Mouse (Mus musculus): ENCODE results near the gene Fam81a. TPM values are rescaled to one million over a fixed set of nuclear protein-coding genes. Genes with fewer than 3 reads are reported as not detected.

Fam81a gene
- polyA plus RNA-seq, 1 experiment from 2014 or later, result 42.5 TPM

- Histone ChIP-seq H3K36me3 (no peaks in the 10 kb centered on the region), H3K9ac (no peak overlapping the region)
- no peak for ATAC-seq (replicated peaks; ENCODE audit: insufficient number of reproducible peaks, insufficient read depth, low FRiP score, low read depth)
Observed at GRCm38 (mm10) chr9:70082357-70083204, 59.8 kb downstream of the Fam81a start.

DNA sequence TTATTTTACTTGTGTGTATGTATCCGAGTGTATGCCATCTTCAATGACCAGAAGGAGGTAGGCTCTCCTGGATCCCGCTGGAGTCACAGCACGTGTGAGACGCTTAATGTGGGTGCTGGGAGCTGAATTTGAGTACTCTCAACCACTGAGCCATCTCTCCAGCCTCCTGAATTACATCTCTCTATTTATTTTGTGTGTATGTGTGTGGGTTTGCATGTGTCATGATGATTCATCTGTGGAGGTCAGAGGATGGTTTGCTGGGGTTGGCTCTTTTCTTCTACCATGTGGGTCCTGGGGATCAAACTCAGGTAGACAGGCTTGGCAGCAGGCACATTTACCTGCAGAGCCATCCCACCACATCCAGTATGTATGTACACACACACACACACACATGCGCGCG lies 60.6 kb downstream of the Fam81a start:
- H3K4me3 ChIP-seq, result no peak overlapping the region
- H3K4me1 ChIP-seq (replicated peaks), result peaks cover 5% of the 10 kb centered on the region; the same call in 1 of the 2 replicates
- no peak for ATAC-seq (replicated peaks; ENCODE audit: insufficient number of reproducible peaks, insufficient read depth, low FRiP score, low read depth)
- H3K9ac ChIP-seq, result no peak overlapping the region
- no peaks in the 10 kb centered on the region for H3K27me3 ChIP-seq
- H3K9me3 ChIP-seq (replicated peaks), result no peaks in the 10 kb centered on the region
- 87% methylated on average over 7 of the region's 7 CpGs for WGBS
- no peaks in the 10 kb centered on the region for H3K36me3 ChIP-seq
- no peak overlapping the region for H3K27ac ChIP-seq
- no peak overlapping the region for H3K4me2 ChIP-seq

More at GRCm38 (mm10) chr9:70082357-70083204, 59.8 kb downstream of the Fam81a start:
- 54% methylated on average over 25 of the region's 25 CpGs for WGBS
- Histone ChIP-seq H3K27ac (no peak overlapping the region), H3K27me3 (no peaks in the 10 kb centered on the region), H3K9me3 (replicated peaks) (no peaks in the 10 kb centered on the region), H3K4me3 (no peak overlapping the region), H3K4me1 (replicated peaks) (peaks cover 5% of the 10 kb centered on the region; the same call in 1 of the 2 replicates), H3K4me2 (peak overlapping the region; percentile 21; the same call in 1 of the 2 replicates)

GRCm38 (mm10) chr9:70080976-70081375 lies 61.4 kb downstream of the Fam81a start:
- no peak overlapping the region for H3K4me3 ChIP-seq

GRCm38 (mm10) chr9:70080027-70080800 lies 62.1 kb downstream of the Fam81a start:
- Histone ChIP-seq H3K9ac (no peak overlapping the region), H3K9me3 (replicated peaks) (no peaks in the 10 kb centered on the region), H3K4me3 (no peak overlapping the region), H3K27me3 (no peaks in the 10 kb centered on the region), H3K27ac (no peak overlapping the region), H3K36me3 (no peaks in the 10 kb centered on the region), H3K4me2 (no peak overlapping the region), H3K4me1 (replicated peaks) (no peaks in the 10 kb centered on the region)
- WGBS, result 82% methylated on average over 9 of the region's 9 CpGs
- no peak for ATAC-seq (replicated peaks; ENCODE audit: insufficient number of reproducible peaks, insufficient read depth, low FRiP score, low read depth)

More at GRCm38 (mm10) chr9:70080976-70081375, 61.4 kb downstream of the Fam81a start:
- no peak overlapping the region for H3K4me2 ChIP-seq
- no peak overlapping the region for H3K27ac ChIP-seq
- no peaks in the 10 kb centered on the region for H3K9me3 ChIP-seq (replicated peaks)
- no peaks in the 10 kb centered on the region for H3K27me3 ChIP-seq
- no peaks in the 10 kb centered on the region for H3K36me3 ChIP-seq
- WGBS, result 60% methylated on average over 2 of the region's 2 CpGs
- peaks cover 1% of the 10 kb centered on the region; the same call in 1 of the 2 replicates for H3K4me1 ChIP-seq (replicated peaks)
- ATAC-seq (replicated peaks; ENCODE audit: insufficient number of reproducible peaks, insufficient read depth, low FRiP score, low read depth), result no peak
- H3K9ac ChIP-seq, result no peak overlapping the region

DNA sequence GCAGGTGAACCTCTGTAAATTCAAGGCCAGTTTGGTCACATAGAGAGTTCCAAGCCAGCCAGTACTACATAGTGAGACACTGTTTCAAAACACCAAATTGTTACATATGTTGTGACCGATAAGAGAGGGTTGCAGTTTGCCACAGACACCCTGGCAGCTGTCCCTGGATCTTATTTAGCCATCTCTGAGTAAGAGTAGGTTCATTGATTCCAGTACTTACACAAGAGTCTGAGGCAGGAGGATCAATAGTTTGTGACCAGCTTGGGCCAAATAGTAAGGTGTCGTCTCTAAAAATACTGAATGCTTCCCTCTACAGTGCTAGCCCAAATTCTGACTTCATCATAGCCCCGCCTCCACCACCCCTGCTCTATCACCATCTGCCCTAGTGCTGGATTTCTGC lies 64.3 kb downstream of the Fam81a start:
- no peaks in the 10 kb centered on the region for H3K27me3 ChIP-seq
- H3K4me1 ChIP-seq (replicated peaks), result no peaks in the 10 kb centered on the region
- H3K36me3 ChIP-seq, result no peaks in the 10 kb centered on the region
- 81% methylated on average over 3 of the region's 3 CpGs for WGBS
- ATAC-seq (replicated peaks; ENCODE audit: insufficient number of reproducible peaks, insufficient read depth, low FRiP score, low read depth), result no peak
- H3K9me3 ChIP-seq (replicated peaks), result no peaks in the 10 kb centered on the region
- no peak overlapping the region for H3K27ac ChIP-seq
- H3K9ac ChIP-seq, result no peak overlapping the region
- H3K4me3 ChIP-seq, result no peak overlapping the region
- H3K4me2 ChIP-seq, result no peak overlapping the region

DNA sequence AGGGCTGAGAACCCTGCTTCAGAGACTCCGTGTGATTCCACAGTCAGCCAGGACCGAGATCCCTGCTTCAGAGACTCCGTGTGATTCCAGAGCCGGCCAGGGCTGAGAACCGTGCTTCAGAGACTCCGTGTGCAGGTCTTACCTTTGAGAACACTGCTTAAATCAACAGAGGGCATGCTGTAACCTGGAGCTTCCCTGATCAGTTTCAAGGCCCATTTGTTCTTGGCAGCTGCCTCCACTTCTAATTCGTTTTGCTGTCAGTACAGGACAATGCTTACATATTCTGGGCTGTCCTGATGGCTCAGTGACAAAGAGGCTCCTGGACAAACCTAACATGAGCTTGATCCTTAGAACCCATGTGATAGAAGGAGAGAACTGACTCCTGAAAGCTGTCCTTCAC lies 65.2 kb downstream of the Fam81a start:
- Histone ChIP-seq H3K27ac (no peak overlapping the region), H3K9me3 (replicated peaks) (no peaks in the 10 kb centered on the region), H3K4me3 (no peak overlapping the region), H3K9ac (no peak overlapping the region), H3K4me1 (replicated peaks) (no peaks in the 10 kb centered on the region), H3K4me2 (no peak overlapping the region), H3K36me3 (no peaks in the 10 kb centered on the region), H3K27me3 (no peaks in the 10 kb centered on the region)
- 63% methylated on average over 7 of the region's 7 CpGs for WGBS
- ATAC-seq (replicated peaks; ENCODE audit: insufficient number of reproducible peaks, insufficient read depth, low FRiP score, low read depth), result no peak

DNA sequence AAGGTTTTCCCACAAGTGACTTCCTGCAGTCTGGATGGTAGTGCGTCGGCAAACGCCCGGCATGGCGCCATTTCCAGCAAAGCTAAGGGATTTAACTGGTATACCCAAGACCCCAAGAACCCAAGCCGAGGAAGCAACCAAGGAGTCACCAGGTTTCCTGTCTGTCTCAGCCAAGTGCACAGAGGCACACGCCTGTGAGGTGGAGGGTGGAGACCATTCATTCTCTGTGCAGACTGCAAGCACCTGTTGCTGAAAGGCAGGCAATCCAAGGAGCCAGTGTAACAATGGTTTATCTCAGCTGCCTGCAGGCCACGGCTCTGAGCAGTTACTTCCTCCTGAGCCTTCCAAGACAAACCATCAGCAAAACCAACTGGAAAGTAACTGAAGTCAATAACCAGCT lies 70.0 kb downstream of the Fam81a start:
- H3K9me3 ChIP-seq (replicated peaks), result no peaks in the 10 kb centered on the region
- H3K4me1 ChIP-seq (replicated peaks), result peaks cover 9% of the 10 kb centered on the region
- H3K9ac ChIP-seq, result no peak overlapping the region
- H3K4me2 ChIP-seq, result no peak overlapping the region
- no peaks in the 10 kb centered on the region for H3K36me3 ChIP-seq
- no peaks in the 10 kb centered on the region for H3K27me3 ChIP-seq
- 85% methylated on average over 8 of the region's 8 CpGs for WGBS
- H3K27ac ChIP-seq, result no peak overlapping the region
- H3K4me3 ChIP-seq, result no peak overlapping the region
- no peak for ATAC-seq (replicated peaks; ENCODE audit: insufficient number of reproducible peaks, insufficient read depth, low FRiP score, low read depth)

GRCm38 (mm10) chr9:70069961-70070435 lies 72.4 kb downstream of the Fam81a start:
- Histone ChIP-seq H3K4me3 (no peak overlapping the region), H3K27ac (no peak overlapping the region), H3K36me3 (no peaks in the 10 kb centered on the region), H3K27me3 (no peaks in the 10 kb centered on the region), H3K4me1 (replicated peaks) (peaks cover 9% of the 10 kb centered on the region), H3K9me3 (replicated peaks) (no peaks in the 10 kb centered on the region), H3K4me2 (no peak overlapping the region), H3K9ac (no peak overlapping the region)
- 44% methylated on average over 8 of the region's 8 CpGs for WGBS
- ATAC-seq (replicated peaks; ENCODE audit: insufficient number of reproducible peaks, insufficient read depth, low FRiP score, low read depth), result no peak

DNA sequence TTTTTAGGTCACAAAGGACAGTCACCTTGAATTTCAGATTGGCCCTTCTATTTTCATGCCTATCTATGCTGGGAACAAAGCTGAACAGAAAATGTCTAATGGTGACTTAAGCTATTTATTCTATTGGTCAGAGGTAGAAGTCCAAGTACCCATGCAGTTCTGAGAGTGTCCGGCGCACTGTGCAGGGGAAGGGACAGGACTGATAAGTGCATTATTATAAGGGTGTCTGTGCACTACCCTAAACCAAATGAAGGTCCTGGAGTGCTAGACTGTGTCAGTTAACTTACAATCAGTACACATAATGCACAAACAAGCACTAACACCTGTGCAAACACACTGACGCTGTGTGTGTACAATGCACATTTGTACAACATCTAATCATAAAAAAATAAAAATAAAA lies 74.9 kb downstream of the Fam81a start:
- H3K27ac ChIP-seq, result no peak overlapping the region
- ATAC-seq (replicated peaks; ENCODE audit: insufficient number of reproducible peaks, insufficient read depth, low FRiP score, low read depth), result no peak
- H3K4me1 ChIP-seq (replicated peaks), result peaks cover 9% of the 10 kb centered on the region
- no peak overlapping the region for H3K4me2 ChIP-seq
- no peaks in the 10 kb centered on the region for H3K27me3 ChIP-seq
- H3K9me3 ChIP-seq (replicated peaks), result no peaks in the 10 kb centered on the region
- 81% methylated on average over 3 of the region's 3 CpGs for WGBS
- no peaks in the 10 kb centered on the region for H3K36me3 ChIP-seq
- H3K4me3 ChIP-seq, result no peak overlapping the region
- no peak overlapping the region for H3K9ac ChIP-seq

DNA sequence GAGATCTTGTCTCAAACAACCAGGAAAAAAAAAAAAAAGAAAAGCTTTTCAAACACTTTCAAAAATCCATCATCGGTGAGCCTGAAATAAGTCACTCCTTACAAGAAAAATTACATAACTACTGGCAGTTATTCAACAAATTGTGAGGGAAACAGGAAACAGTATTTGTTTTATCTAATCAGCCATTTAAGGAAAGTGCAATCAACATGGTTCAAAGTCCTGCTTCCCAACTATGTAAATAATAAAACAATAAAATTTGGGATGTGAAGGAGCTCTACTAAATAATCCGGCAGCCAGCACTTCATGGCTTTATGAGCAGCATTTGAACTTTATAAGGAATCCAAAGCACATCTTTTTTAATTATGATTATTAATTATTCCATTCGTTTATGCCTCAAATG lies 80.3 kb downstream of the Fam81a start:
- no peaks in the 10 kb centered on the region for H3K36me3 ChIP-seq
- no peak overlapping the region for H3K4me3 ChIP-seq
- H3K9me3 ChIP-seq (replicated peaks), result no peaks in the 10 kb centered on the region
- H3K27me3 ChIP-seq, result no peaks in the 10 kb centered on the region
- 60% methylated on average over 3 of the region's 3 CpGs for WGBS
- H3K9ac ChIP-seq, result no peak overlapping the region
- H3K4me1 ChIP-seq (replicated peaks), result no peaks in the 10 kb centered on the region
- no peak overlapping the region for H3K4me2 ChIP-seq
- no peak for ATAC-seq (replicated peaks; ENCODE audit: insufficient number of reproducible peaks, insufficient read depth, low FRiP score, low read depth)
- no peak overlapping the region for H3K27ac ChIP-seq

GRCm38 (mm10) chr9:70053411-70053810 lies 88.9 kb downstream of the Fam81a start:
- H3K4me3 ChIP-seq, result no peak overlapping the region
- ATAC-seq (replicated peaks; ENCODE audit: insufficient number of reproducible peaks, insufficient read depth, low FRiP score, low read depth), result no peak
- 33% methylated on average over 3 of the region's 3 CpGs for WGBS
- H3K27me3 ChIP-seq, result no peaks in the 10 kb centered on the region
- no peak overlapping the region for H3K4me2 ChIP-seq
- no peak overlapping the region for H3K27ac ChIP-seq
- no peaks in the 10 kb centered on the region for H3K9me3 ChIP-seq (replicated peaks)
- H3K4me1 ChIP-seq (replicated peaks), result peaks cover 5% of the 10 kb centered on the region; the same call in 1 of the 2 replicates
- H3K36me3 ChIP-seq, result no peaks in the 10 kb centered on the region
- H3K9ac ChIP-seq, result no peak overlapping the region
